Mouse (Mus musculus) embryonic fibroblast, embryonic 13.5 days (primary cell): ENCODE data around the gene Foxp1.

ENCODE experiments used
- CTCF ChIP-seq: IDR thresholded peaks from 2 replicates; pipeline ENCODE4 v1.5.1; 2011; ENCODE audit warnings: mild to moderate bottlenecking, control low read depth, low read length, moderate library complexity, borderline replicate concordance; ENCODE audit not compliant: insufficient read depth
- POLR2A ChIP-seq: IDR thresholded peaks from 2 replicates; pipeline ENCODE4 v1.6.1; 2011; ENCODE audit warnings: low read depth, mild to moderate bottlenecking, control low read depth, low read length, moderate library complexity

- no peak for TF ChIP-seq CTCF
- no peak for TF ChIP-seq POLR2A
Observed at GRCm38 (mm10) chr6:99339343-99339620, 183.2 kb downstream of the Foxp1 start.
